Mouse (Mus musculus) ES-E14 (cell line): ENCODE results near the gene Echs1. TPM values are rescaled to one million over a fixed set of nuclear protein-coding genes. Genes with fewer than 3 reads are reported as not detected.

Experiments
- DNase-seq: peaks from one replicate; pipeline ENCODE4 v3.0.0-alpha.2; 2013; ENCODE audit warnings: low read depth, low spot score
- H3K27ac ChIP-seq: 2 replicates; pipeline ENCODE4 v1.5.1; 2012; ENCODE audit warnings: low read depth, mild to moderate bottlenecking, low read length, moderate library complexity, mixed read lengths; ENCODE audit not compliant: poor library complexity, insufficient read depth, severe bottlenecking
- H3K36me3 ChIP-seq: 2 replicates; pipeline ENCODE4 v1.6.1; 2012; ENCODE audit warnings: mild to moderate bottlenecking, low read length, moderate library complexity, mixed read lengths; ENCODE audit not compliant: control insufficient read depth, poor library complexity, insufficient read depth, severe bottlenecking
- H3K4me1 ChIP-seq, 2 experiments: fragments of 150-350 bp in 1 of 2; sonication (generic) in 1 of 2; 2 replicates each; pipeline ENCODE4 v1.6.1; 2012; ENCODE audit warnings: low read length in 2 of 2, mild to moderate bottlenecking in 1 of 2, mixed read lengths in 1 of 2; ENCODE audit not compliant: control insufficient read depth in 2 of 2, insufficient read depth in 2 of 2, poor library complexity in 1 of 2
- H3K4me3 ChIP-seq, 2 experiments: fragments of 150-350 bp in 1 of 2; sonication (generic) in 1 of 2; 2 replicates each; pipeline ENCODE4 v1.5.1; 2012; ENCODE audit warnings: low read length in 2 of 2, low read depth in 1 of 2, mild to moderate bottlenecking in 1 of 2, mixed read lengths in 1 of 2; ENCODE audit not compliant: insufficient read depth in 1 of 2, poor library complexity in 1 of 2, severe bottlenecking in 1 of 2
- H3K9ac ChIP-seq: 2 replicates; pipeline ENCODE4 v1.6.1; 2012; ENCODE audit warnings: low read depth, mild to moderate bottlenecking, low read length, mixed read lengths; ENCODE audit not compliant: poor library complexity, insufficient read depth, severe bottlenecking
- H3K9me3 ChIP-seq: fragments of 150-350 bp; sonication (generic); 2 replicates; pipeline ENCODE4 v1.6.1; 2012; ENCODE audit warnings: low read depth, mild to moderate bottlenecking, low read length; ENCODE audit not compliant: control insufficient read depth, insufficient read depth
- CHD2 ChIP-seq: IDR thresholded peaks from 2 replicates; pipeline ENCODE4 v1.6.1; 2014; ENCODE audit warnings: mild to moderate bottlenecking, low read depth, low read length, inconsistent platforms
- HCFC1 ChIP-seq: IDR thresholded peaks from 2 replicates; pipeline ENCODE4 v1.6.1; 2012; ENCODE audit warnings: low read length, inconsistent platforms, borderline replicate concordance; ENCODE audit not compliant: insufficient read depth
- MAFK ChIP-seq: IDR thresholded peaks from 2 replicates; pipeline ENCODE4 v1.6.1; 2014; ENCODE audit warnings: mild to moderate bottlenecking, low read depth, low read length, inconsistent platforms; ENCODE audit not compliant: insufficient read depth
- ZC3H11A ChIP-seq: IDR thresholded peaks from 2 replicates; pipeline ENCODE4 v1.6.1; 2012; ENCODE audit warnings: low read depth, mild to moderate bottlenecking, inconsistent platforms, low read length, borderline replicate concordance
- ZNF384 ChIP-seq: IDR thresholded peaks from 2 replicates; pipeline ENCODE4 v1.6.1; 2012; ENCODE audit warnings: low read depth, low read length, inconsistent platforms
- in situ Hi-C, 2 experiments: fragments of 600-800 bp; cut with MboI; formaldehyde crosslinking; loops; one replicate each; pipeline ENCODE4 v1.15.1; 2025; ENCODE audit warnings: low sequenced_read_pairs in 2 of 2, inconsistent platforms in 1 of 2; ENCODE audit not compliant: unreplicated experiment in 2 of 2
- total RNA-seq: library from RNA; depleted of rRNA; stranded (reverse); fragments of 300-350 nt; gene quantifications from 2 replicates; pipeline ENCODE4 v1.2.3, GENCODE M21; 2012; rRNA removed

Gene Echs1
- total RNA-seq: 47.0 and 58.3 TPM in 2 replicates

DNA sequence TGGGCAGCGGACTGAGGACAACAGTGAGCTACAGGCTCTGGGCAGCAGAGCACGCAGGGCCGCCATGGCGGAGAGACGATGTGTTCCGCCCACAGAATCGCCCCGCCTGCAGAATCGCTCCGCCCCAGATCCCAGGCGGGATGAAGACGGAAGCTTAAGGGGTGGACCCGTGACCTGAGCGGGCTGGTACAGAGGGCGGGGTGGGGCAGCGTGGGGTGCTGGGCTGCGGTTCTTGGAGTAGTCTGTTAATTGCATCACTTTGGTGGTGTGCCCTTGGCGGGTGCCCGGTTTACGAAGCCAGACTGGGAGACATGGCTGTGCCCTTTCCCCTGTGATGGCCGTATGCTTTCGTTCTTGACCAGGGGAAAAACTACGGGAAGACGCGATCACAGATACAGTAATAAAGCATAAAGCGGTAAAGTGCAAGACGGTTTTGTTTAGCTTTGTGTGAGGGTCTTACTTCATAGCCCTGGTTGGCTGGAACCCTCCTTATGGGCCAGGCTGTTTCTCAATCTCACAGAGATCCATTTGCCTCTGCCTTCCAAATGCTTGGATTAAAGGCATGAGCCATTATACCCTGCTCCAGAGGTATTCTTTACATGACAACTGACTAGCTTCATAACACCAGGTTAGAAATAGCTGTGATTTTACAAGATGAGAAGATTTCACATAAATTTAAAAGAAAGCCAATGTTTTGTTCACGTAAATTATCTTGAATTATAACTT is at the start of gene Echs1:
Gene Echs1 (minus strand): TSS at position 148 of the 726 bp plus-strand sequence.
- H3K4me1 ChIP-seq: 0 out of 4 replicates have a peak, but pooled peaks cover 1 to 4% of the 10 kb centered on the region in 2 experiments
- in situ Hi-C loops: no loop called here
- TF ChIP-seq ZC3H11A (no peak), MAFK (0 out of 2 replicates have a peak, but pooled peaks have one; percentile 20)

GRCm38 (mm10) chr7:140164664-140165063 is 48.4 kb upstream of the Echs1 start, which contains the start of gene Olfr522:
Gene Olfr522, minus strand, starts transcription at chr7:140164764.
- H3K9ac ChIP-seq: no peak within 1 kb of the TSS
- H3K27ac ChIP-seq: no peak within 1 kb of the TSS; the same call in 1 of the 2 replicates
- no peaks in the 10 kb centered on the region for H3K36me3 ChIP-seq
- no peaks in the 10 kb centered on the region for H3K9me3 ChIP-seq
- in situ Hi-C loops: no loop called here
- H3K4me1 ChIP-seq: no peaks in the 10 kb centered on the region
- no peak for DNase-seq
- H3K4me3 ChIP-seq: no peak within 1 kb of the TSS
- no peak for TF ChIP-seq ZNF384
- TF ChIP-seq HCFC1: no peak
- no peak for TF ChIP-seq MAFK
- TF ChIP-seq ZC3H11A: no peak

More for the DNA sequence above, at the start of gene Echs1:
- Histone ChIP-seq H3K9ac (peak within 1 kb of the TSS; percentile 92), H3K4me3 (peak within 1 kb of the TSS; percentile 90 to 98), H3K27ac (peak within 1 kb of the TSS; percentile 71; the same call in 1 of the 2 replicates), H3K9me3 (no peaks in the 10 kb centered on the region), H3K36me3 (peaks cover 10% of the 10 kb centered on the region; the same call in 1 of the 2 replicates)
- DNase-seq: peak; percentile 83

- no peak overlapping the region for H3K9ac ChIP-seq
- H3K27ac ChIP-seq: no peak overlapping the region
- H3K36me3 ChIP-seq: no peaks in the 10 kb centered on the region
- no peaks in the 10 kb centered on the region for H3K4me1 ChIP-seq
- in situ Hi-C loops: no loop called here
- no peak for DNase-seq
- H3K4me3 ChIP-seq: no peak overlapping the region
- no peaks in the 10 kb centered on the region for H3K9me3 ChIP-seq
- TF ChIP-seq MAFK (peak; percentile 80), ZC3H11A (no peak)
Measured at GRCm38 (mm10) chr7:140160363-140160762, 44.1 kb upstream of the Echs1 start.

DNA sequence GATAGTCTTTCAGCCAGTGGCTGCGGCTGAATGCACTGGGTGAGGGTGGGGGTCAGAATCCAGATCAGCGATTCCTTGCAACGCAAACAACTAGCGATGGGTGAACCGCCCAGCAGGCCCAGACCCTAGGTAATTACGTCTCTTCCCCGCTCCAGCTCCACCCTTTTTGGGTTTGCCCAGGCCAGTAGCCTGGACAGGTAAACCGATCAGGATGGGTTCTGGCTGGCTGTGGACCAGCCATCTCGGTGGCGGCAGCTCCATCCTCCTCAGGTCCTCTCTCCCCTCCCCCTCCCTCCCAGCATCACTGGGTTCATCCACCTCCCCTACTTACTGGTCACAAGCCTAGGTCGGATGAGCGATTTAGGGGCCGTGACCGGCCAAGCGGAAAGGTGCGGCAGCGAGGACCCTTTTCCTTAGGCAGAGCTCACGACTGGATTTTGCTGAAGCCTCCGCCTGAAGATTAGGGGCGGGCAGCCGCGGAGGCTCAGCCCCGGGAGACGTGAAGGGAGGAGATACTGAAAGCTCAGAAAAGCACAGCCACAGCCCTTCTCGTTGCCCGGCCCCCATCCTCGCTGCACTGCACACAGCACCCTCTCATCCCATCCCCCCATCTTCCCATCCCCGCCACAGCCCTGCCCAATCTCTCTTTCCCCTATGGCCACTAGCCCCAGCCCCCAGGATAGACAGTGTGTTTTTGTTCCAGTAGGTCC is 38.1 kb upstream of the Echs1 start, which contains the start of gene Sprn:
Gene Sprn (minus strand): TSS at position 660 of the 710 bp plus-strand sequence.
- TF ChIP-seq MAFK: no peak
- no peak for TF ChIP-seq ZNF384
- TF ChIP-seq HCFC1: no peak
- TF ChIP-seq ZC3H11A: no peak
- TF ChIP-seq CHD2: no peak
- peak within 1 kb of the TSS; percentile 10 to 58 for H3K4me3 ChIP-seq
- peaks cover 8% of the 10 kb centered on the region; the same call in 1 of the 2 replicates for H3K36me3 ChIP-seq
- H3K27ac ChIP-seq: no peak within 1 kb of the TSS
- H3K9ac ChIP-seq: no peak within 1 kb of the TSS
- no peak for DNase-seq
- in situ Hi-C loops: no loop called here
- peaks cover 0 to 9% of the 10 kb centered on the region in 2 experiments; a peak in 1 of 4 replicates for H3K4me1 ChIP-seq
- H3K9me3 ChIP-seq: no peaks in the 10 kb centered on the region
